In the genomic region with DNA sequence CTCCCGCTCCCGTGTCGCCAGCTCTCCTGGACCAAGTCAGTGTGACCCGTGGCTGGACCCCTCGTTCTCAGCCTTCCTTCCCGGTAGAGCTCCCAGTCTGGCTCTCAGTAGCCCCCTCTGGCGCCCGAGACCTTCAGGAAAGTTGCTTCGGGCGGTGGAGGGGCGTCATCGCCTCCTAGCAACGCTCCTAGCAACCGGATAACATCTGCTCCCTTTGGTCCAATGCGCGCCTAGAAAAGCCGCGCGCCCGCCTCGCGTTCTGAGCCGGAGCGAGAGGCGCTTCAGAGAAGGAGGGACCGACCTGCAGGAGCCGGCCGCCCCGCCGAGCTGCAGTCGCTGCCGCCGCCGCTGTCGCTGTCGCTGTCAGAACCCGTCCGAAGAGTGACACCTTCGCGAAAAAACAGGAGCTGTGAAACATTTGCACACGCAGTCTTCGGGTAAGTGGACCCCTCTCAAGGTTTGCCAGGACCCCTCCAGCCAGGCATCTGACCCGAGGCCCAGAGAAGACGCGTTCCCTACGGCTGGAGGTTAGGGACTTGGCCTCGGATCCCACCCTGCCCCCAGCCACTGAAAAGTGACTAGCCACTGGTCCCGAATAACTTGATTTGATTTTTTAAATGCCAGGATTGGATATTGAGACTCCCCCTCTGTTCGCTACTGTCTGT, we compare ENCODE assay signal across 9 mouse cellular contexts. TPM values are rescaled to one million over a fixed set of nuclear protein-coding genes. Genes with fewer than 3 reads are reported as not detected.
A peak's percentile ranks its signal among the peaks of the same experiment; 100 is the strongest.
DNase-seq lines count a peak whose midpoint lies in the region; ATAC-seq and TF ChIP-seq lines count a peak whose summit lies in the region.
"Had no signal": no experiment of that assay in that cellular context is flagged by ENCODE, and none has a peak within 500 bp of the region (broad histone marks: within the 10 kb centered on the region; RNA-seq: fewer than 3 reads in every experiment).

No protein-coding gene starts in this region.

- peak overlapping the region; percentile 96 for H3K4me2 ChIP-seq in hindbrain, postnatal 0 days (ENCODE audit: low read depth, low read length)

- intact Hi-C loops in gastrocnemius, postnatal 14 days (cut with DNase I; ENCODE audit: low total_unique reads): no loop called here

- H3K4me3 ChIP-seq in hindbrain, postnatal 0 days (ENCODE audit: low read length): peak overlapping the region; percentile 57

- no peaks in the 10 kb centered on the region for H3K4me1 ChIP-seq in hindbrain, postnatal 0 days (ENCODE audit: insufficient read depth, low read length)

- H3K9ac ChIP-seq in hindbrain, postnatal 0 days (replicated peaks; ENCODE audit: low read length): peak overlapping the region; percentile 49

- no peaks in the 10 kb centered on the region for H3K9me3 ChIP-seq in hindbrain, postnatal 0 days (ENCODE audit: low read length)

- peak; percentile 95 for ATAC-seq in hindbrain, postnatal 0 days

- peak overlapping the region; percentile 26; the same call in 1 of the 2 replicates for H3K27ac ChIP-seq in hindbrain, postnatal 0 days

- TF ChIP-seq CTCF in hindbrain, postnatal 0 days (IDR thresholded peaks at IDR 0.05; ENCODE audit: low read depth): peak; percentile 85

- H3K27me3 ChIP-seq in hindbrain, postnatal 0 days (ENCODE audit: insufficient read depth, low read length): no peaks in the 10 kb centered on the region

- under 1% methylated on average over 49 of the region's 49 CpGs for WGBS in hindbrain, postnatal 0 days

- H3K36me3 ChIP-seq in hindbrain, postnatal 0 days (ENCODE audit: insufficient read depth, low read length): no peaks in the 10 kb centered on the region
- H3K36me3 ChIP-seq: G1E had no signal

- DNase-seq in ZHBTc4 (ENCODE audit: low read depth, low spot score): peak; percentile 96
- DNase-seq in embryo, embryonic 10 days (ENCODE audit: low spot score): peak; percentile 96
- DNase-seq in gastrocnemius, postnatal 14 days: peak; percentile 72
- peak; percentile 97 for DNase-seq in hindbrain, postnatal 0 days (ENCODE audit: low spot score)
- DNase-seq in left cerebral cortex, adult 18-20 months (ENCODE audit: low spot score in 2 of 2): peak; percentile 95
- DNase-seq in lung, postnatal 25 days (ENCODE audit: low spot score): peak; percentile 16
- peak; percentile 97 for DNase-seq in right cerebral cortex, adult 2 months (ENCODE audit: low spot score in 2 of 2)
- peak; percentile 84 for DNase-seq in yolk sac, embryonic 10.5 days (ENCODE audit: low spot score)

RNA-seq across cellular contexts. Expression of gene Gm11042, which starts 32.0 kb away (rescaled TPM):
- total RNA-seq in gastrocnemius, postnatal 14 days (2021): not detected
- not detected in 2 replicates for total RNA-seq in hindbrain, postnatal 0 days (2014; rRNA removed)
- polyA plus RNA-seq in hindbrain, postnatal 0 days (2015; fragmentation: Nextera tagmentation; extraction: Ambion mirVana): not detected in 2 replicates
- not detected for total RNA-seq in left cerebral cortex, adult 18-20 months (2021)
- total RNA-seq: G1E had no signal
- polyA plus RNA-seq: G1E had no signal

Comparison
In these comparisons a context has a peak if more than half of its experiments do, and no peak if none do; other contexts are left out.
1. Peak in every context shown above with its lines: DNase-seq, ATAC-seq, H3K4me3 ChIP-seq and H3K27ac ChIP-seq.
2. DNase-seq: peak in every context shown above with its lines; median percentile 97 in hindbrain, postnatal 0 days; 97 in right cerebral cortex, adult 2 months; 96 in ZHBTc4; 96 in embryo, embryonic 10 days; 95 in left cerebral cortex, adult 18-20 months; 84 in yolk sac, embryonic 10.5 days; 72 in gastrocnemius, postnatal 14 days; 16 in lung, postnatal 25 days.